Mouse (Mus musculus) effector memory CD4-positive, alpha-beta T cell, adult 5 months (primary cell): ENCODE data around the gene Ppwd1. TPM values are rescaled to one million over a fixed set of nuclear protein-coding genes. Genes with fewer than 3 reads are reported as not detected.

Experiments used
- polyA plus RNA-seq: library from polyadenylated mRNA; unstranded; fragments of 100-300 nt; shearing (Covaris generic); gene quantifications from one replicate; pipeline ENCODE4 v1.2.1, GENCODE M21; 2017

The Ppwd1 gene
- 10.6 TPM for polyA plus RNA-seq

DNA sequence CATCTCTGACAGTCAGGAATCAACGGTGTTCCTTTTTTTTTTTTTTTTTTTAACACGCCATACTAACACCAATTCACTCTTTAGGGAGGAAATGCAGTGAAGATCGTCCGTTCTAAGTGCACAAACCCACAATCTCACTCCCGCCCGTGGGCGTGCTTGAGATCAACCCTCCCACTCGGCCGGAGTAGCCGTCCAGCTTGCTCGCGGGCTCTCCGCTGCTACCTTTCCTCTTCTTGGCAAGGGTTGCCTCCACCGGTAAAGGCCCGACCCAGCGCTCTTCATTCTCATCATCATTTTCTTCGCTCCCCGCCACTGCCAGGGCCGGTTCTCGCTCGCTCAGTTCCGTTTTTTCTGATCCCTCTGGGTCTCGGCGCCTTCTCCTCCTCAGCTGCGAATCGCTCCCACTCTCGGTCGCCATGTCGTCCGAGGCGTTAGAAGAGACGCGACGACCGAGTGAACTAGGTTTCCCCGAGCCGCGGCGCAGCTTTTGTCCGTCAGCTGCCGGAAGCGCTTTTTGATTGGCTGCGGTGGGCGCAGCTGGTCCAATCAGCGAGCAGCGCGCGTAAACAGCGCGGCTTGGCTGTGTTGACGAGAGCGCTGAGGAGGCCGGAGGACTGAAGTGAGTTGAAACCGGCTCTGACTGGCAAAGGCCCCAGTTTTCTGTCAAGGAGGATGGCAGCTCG lies at the start of gene Ppwd1, which contains the start of gene Cenpk:
Gene Ppwd1 (minus strand): TSS at position 460 of the 683 bp plus-strand sequence.
Gene Cenpk (plus strand): TSS at position 228 of the 683 bp plus-strand sequence.

DNA sequence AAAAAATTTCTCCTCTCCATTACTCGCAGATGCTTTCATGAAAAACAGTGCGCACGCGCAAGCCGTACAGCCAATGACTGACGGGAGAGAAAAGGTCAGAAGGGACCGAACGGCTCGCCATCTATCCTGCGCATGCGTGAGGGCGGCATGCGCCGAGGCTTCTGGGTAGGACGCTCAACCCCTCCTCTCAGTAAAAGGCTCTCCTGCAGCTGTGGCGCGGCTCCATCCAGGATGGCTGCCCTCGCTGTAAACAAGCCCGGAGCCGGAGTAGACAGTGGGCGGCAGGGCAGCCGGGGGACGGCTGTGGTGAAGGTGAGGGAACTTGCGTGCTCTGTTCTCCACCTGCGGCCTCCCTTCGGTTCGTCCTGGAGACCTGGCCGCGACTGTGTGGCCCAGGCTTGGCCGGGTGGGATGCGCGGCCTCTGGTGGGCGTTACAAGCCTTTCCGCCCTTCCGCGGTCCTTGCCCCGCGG lies 50.0 kb downstream of the Ppwd1 start, which contains the start of gene Trim23:
Gene Trim23 (plus strand): TSS at position 148 of the 472 bp plus-strand sequence.

GRCm38 (mm10) chr13:104177796-104178649 lies 50.6 kb downstream of the Ppwd1 start, which contains the start of gene Trappc13:
TSS of gene Trappc13 (minus strand) at chr13:104178469.

Other genes with a start within 250 kb of the Ppwd1 start
- 13.6 TPM for gene Nln, start 119.2 kb downstream of the Ppwd1 start, polyA plus RNA-seq
- 11.5 TPM for gene Sgtb, start 119.1 kb downstream of the Ppwd1 start, polyA plus RNA-seq
- 27.8 TPM for gene Trappc13, start 50.4 kb downstream of the Ppwd1 start, polyA plus RNA-seq
- 16.4 TPM for gene Trim23, start 50.0 kb downstream of the Ppwd1 start, polyA plus RNA-seq
- 1.3 TPM for gene Cenpk, start 232 bp downstream of the Ppwd1 start, polyA plus RNA-seq
- gene Adamts6, start 59.0 kb upstream of the Ppwd1 start, polyA plus RNA-seq, result 6.4 TPM